Mouse (Mus musculus): ENCODE measurements around the gene Gm44805. TPM values are rescaled to one million over a fixed set of nuclear protein-coding genes. Genes with fewer than 3 reads are reported as not detected.

Gm44805 gene
- polyA plus RNA-seq, 1 experiment = not detected

DNA sequence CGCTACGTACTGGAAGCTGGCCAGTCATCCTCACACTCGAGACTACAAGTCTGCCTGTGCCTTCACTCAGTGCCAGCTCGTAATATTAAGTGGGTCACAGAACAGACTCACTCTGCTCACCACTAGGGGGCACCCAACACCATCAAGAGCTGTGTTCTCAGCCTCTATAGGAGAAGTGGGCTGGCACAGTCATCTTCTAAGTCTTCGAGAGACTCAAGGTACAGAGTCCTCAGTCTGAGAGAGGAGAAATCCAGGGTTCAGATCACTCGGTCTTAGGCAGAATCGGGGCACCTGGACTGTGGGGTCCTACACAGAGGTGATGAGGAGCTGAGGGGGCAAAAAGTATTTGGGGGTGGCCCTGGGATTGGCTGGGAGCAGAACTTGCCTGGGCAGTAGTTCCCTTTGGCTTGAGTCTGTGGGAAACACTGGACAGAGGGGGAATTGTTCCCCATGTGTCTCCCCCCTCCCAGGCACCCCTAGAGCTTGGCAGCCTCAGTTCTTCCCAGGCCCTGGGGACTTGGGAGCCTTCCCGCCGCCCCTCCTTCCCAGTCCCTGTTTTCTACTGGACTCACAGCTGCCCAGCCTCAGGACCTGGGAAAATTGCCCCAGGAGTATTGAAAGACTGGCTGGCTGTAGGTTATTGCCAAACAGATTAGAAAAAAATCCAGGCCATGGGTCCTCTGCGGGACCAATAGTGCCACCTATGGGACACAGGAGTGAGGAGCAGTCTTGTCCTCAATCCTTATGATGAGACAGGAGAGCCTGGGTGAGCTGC, 12.1 kb downstream of the Gm44805 start:
- no peak for TF ChIP-seq GATA1 (IDR thresholded peaks at IDR 0.05; ENCODE audit: low read length)

DNA sequence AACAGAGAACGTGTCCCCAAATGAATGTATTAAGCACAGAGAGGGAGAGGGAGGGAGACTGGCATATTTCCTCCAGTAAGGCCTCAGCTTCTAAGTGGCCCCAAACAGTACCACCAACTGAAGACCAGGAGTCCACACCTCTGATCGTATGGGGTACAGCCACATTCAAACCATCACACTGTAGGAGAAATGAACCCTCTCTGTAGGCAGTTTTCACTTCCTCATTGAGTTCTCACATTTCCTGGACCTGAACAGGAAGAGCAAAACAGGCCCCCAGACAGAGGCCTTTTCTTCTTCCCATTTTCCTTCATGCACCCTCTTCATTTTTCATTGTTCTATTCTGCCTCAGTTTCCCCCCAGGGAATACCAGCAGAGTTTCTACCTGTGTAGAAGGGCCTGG, 13.8 kb downstream of the Gm44805 start:
- TF ChIP-seq GATA1 (IDR thresholded peaks at IDR 0.05; ENCODE audit: low read length) = no peak

DNA sequence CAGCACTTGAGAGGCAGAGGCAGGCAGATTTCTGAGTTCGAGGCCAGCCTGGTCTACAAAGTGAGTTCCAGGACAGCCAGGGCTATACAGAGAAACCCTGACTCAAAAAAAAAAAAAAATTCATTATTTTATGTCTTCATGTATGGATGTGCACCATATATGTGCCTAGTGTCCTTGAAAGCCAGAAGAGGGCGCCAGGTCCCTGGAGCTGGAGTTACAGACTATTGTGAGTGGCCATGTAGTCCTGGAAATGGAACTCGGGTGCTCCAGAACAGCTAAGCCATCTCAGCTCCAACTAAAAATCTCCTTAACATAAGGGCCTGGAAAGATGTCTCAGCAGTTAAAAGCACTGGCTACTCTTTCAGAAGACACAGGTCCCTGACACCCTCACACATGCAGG, 14.5 kb downstream of the Gm44805 start:
- no peak for TF ChIP-seq GATA1 (IDR thresholded peaks at IDR 0.05; ENCODE audit: low read length)

DNA sequence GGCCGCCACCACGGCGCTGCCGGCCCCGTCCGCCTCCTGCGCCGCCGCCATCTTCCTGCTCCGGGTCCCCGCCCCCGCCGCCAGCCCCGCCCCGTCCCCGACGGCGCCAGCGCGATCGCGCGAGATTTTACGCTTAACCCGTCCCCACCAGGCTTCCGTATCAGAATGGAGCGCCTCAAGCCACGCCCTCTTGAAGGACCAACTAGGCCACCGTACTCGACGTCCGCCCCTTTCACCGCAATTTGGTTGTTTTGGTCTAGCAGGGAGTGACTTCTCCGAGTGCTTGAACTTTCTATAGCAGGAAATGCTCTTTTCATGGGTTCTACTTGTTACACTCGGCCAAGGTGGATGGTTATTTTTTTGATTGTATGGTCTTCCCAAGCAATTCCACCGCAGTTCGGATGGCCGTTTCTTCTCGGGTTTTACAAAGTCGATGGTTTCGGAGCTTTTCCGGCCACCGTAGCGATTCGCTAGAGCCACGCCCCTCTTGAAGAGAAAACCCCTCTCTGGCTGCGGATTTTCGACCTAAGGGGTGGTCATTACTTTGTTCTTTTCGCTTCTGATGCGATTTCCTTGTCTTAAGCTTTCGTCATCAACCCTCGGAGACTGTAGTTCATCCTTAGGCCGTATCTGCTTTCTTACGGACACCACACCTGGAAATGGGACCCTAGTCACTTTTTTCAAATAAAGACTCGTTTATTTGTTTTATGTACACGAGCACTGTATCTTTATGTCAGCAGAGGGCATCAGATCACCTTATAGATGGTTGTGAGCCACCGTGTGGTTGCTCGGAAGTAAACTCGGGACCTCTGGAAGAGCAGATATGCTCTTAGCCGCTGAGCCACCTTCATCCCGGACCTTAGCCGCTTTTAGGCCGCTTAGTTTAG, 16.0 kb downstream of the Gm44805 start, which contains the start of gene Clptm1:
Gene Clptm1, minus strand, starts transcription at position 79 of the 887 bp plus-strand sequence.
- TF ChIP-seq GATA1 (IDR thresholded peaks at IDR 0.05; ENCODE audit: low read length) = no peak

DNA sequence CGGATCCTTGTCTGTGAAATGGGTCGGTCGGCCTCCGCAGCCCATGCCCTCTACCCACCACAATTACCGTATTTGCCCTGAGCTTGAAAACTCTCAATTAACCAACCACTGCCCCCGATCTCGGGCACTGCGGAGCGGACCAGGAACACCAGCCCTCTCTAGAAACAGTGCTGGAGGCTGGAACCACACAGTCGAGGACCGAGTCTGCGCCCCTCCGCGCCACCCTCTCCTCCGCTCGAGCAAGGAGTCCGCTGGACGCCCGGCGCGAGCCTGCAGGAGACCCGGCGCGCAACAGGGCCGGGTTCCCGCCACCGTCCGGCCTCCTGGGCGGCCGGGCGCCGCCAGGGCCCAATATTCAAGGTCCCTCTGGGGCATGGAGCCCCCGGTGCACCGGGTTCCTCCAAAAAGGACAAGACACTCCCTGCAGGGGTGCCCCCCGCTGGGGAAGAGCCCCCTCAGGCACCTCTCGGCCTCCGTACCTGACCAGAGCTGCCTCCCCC, 16.7 kb downstream of the Gm44805 start:
- TF ChIP-seq GATA1 (IDR thresholded peaks at IDR 0.05; ENCODE audit: low read length) = no peak

DNA sequence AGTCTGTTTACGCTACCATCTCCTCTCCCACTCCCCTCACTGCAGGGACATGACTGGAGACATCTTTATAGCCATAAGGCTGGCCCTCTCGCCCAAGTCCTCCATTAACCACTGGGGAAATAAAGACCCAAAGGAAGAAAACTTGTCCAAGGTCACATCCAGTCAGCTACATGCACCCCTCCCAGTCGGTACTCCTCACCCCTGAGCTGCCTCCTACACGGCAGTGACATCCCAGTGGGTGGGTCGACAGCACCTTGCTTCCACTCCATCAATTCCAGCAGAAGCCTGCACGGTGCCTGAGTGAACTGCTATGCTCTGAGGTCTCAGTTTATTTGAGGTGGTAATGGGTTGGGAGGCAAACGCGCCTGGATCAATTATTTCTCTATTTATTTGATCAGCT, 17.3 kb downstream of the Gm44805 start:
- no peak for TF ChIP-seq GATA1 (IDR thresholded peaks at IDR 0.05; ENCODE audit: low read length)

DNA sequence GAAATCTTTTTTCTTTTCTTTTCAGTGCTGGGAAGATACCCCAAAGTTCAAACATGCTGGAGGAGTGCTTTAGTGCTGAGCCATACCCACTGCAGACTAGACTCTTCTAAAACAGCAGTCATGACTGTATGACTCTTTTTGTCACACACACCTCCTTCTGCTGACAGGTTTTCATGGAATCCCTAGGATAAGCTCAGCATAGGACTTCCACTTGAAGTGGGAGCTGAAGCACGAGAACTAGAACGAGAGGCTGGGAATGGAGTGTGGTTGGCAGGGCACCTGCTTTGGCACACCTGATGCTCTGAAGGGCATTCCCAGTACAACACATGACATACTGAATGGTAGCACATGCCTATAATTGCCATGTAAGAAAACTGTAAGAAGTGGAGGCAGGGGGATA, 28.6 kb downstream of the Gm44805 start:
- no peak for TF ChIP-seq GATA1 (IDR thresholded peaks at IDR 0.05; ENCODE audit: low read length)

DNA sequence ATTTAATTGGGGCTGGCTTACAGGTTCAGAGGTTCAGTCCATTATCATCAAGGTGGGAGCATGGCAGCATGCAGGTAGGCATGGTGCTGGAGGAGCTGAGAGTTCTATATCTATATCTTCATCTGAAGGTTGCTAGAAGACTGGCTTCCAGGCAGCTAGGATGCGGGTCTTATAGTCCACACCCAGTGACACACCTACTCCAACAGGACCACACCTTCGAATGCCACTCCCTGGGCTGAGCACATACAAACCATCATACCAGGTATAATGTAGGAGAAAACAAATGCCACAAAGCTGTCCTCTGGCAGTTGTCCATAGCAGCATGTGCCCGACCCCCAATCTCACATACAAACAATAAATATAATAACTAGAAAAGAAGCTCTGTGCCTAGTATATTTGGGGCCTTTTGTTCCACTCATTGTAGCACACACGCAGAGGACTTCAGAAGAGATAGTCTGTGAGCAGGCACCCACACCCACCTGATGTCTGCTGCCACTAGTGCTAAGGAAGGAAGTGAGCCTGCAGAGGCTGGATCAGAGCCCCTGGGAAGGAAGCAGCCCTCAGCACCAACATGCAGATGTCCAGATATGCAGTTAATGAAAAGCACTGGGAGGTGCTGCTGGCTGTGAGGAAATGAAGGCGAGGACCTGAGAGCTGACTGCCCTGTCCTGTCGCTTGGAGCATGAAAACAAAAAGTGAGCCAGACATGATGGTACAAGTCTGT, 30.0 kb downstream of the Gm44805 start:
- TF ChIP-seq GATA1 (IDR thresholded peaks at IDR 0.05; ENCODE audit: low read length) = no peak

DNA sequence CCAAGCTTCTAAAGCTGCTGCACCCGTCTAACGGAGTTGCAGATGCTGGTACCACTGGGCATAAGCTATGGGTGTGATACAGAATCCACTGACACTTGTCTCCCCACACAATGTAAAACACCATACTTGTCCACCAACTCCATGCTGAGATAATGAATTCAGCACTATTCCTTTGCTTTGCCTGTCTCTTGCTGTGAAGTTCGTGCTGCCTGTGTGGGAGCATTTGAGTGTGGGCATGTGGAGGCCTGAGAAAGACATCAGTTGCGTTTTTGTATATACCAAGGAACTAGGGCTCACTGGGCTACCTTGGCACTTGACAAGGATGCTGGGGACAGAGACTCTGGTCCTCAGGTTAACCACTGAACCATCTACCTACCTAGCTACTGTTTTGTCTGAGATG, 40.0 kb downstream of the Gm44805 start:
- TF ChIP-seq GATA1 (IDR thresholded peaks at IDR 0.05; ENCODE audit: low read length) = no peak

DNA sequence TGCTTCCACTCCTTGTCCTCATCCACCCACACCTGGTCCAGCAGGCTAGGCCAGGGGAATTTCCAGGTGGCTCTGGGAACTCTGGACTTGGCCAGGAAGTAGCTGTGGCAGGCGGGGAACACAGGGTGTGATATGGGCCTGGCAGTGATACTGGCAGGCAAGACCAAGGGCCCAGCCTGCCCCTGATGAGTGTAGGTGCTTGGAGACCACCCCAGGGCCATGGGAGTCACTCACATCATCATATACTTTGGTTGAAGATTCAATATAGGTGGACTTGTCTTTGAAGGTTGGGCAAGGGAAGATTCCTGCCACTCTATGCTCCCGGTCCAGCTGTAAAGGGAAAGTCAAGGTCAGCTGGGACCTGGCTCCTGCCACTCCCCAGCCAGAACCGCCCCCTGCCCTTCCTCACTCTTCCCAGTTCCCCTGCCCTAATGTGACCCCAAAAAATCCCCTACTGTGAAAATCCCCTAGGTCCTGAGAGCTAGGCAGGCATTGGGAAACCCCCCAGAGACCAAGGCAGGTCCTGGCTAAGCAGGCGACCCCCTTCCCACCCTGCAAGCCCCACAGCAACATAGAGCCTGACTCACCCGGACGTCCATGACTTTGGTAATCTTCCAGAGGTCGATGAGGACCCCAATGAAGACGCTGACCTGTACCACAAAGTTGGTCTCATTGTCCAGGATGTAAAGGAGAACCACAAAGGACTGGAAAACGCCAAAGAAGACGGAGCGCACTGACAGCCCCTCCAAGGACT, 46.0 kb downstream of the Gm44805 start:
- TF ChIP-seq GATA1 (IDR thresholded peaks at IDR 0.05; ENCODE audit: low read length) = no peak

DNA sequence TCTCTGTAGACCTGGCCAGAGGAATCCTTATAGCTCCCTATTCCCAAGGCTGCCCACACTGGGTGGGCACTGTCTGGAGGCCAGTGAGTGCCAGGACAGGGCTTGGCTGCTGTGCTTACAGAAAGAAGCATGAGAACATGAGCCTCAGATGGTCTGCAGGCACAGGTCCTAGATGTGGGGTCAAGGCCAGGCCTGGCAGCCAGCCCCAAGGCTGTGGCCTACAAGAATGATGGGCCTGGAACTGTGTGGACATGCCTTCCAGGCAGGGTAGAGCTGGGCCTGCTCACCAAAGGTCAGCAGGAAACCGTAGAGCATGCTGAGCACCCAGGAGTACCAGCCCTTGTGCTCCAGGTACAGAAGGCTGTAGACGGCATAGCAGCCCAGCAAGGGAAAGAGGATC, 46.6 kb downstream of the Gm44805 start:
- no peak for TF ChIP-seq GATA1 (IDR thresholded peaks at IDR 0.05; ENCODE audit: low read length)

DNA sequence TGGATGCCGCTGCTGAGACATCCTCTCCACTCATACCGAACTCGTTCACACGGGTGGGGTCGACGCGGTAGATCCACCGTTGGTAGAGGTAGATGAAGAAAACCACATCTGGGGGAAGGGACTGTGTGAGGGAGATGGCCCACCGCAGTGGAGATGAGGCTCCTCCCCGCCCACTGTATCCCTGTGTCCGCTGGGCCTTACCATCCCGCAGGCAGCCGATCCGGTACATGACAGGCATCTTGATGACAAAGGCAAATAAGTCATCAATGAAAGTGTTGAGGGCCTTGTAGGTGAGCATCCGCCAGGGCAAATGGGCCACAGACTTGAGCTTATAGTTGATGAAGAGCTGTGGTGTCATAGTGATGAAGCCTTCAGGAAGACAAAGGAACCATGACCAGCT, 47.4 kb downstream of the Gm44805 start:
- TF ChIP-seq GATA1 (IDR thresholded peaks at IDR 0.05; ENCODE audit: low read length) = no peak

DNA sequence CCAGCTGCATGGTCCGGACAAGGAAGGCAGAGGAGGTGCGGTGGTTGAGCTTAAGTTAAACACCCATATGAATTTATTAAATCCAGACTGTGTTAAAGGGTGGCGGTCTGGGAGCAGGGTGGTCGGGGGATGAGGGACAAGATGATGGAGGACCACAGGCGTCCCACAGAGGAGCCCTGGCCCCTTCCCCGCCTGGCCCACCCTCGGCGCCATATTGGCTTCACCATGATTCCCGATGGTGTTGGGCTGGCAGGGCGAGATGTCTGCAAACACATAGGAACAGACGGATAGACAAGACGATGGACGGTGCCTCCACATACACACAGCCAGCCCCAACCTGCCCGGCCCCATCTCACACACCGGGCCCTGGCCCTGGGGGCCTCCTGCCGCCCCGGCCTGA, 48.0 kb downstream of the Gm44805 start:
- no peak for TF ChIP-seq GATA1 (IDR thresholded peaks at IDR 0.05; ENCODE audit: low read length)

DNA sequence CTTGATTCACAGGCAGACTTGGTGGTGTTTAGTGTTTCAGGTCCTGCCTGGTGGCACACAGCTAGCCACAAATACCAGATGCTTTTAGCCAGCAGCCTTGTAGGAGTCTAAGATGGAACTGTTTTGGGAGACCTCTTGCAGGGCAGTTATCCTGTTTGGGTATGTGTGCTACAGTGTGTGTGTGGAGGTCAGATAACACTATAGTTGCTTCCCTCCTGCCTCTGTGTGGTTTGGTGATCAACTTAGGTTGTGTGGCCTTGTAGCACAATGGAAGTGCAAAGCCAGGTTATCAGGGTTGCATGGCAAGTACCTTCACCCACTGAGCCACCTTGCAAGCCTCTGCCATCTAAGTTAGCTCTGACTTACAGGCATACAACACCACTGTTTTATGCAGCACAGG, 48.5 kb downstream of the Gm44805 start:
- no peak for TF ChIP-seq GATA1 (IDR thresholded peaks at IDR 0.05; ENCODE audit: low read length)

DNA sequence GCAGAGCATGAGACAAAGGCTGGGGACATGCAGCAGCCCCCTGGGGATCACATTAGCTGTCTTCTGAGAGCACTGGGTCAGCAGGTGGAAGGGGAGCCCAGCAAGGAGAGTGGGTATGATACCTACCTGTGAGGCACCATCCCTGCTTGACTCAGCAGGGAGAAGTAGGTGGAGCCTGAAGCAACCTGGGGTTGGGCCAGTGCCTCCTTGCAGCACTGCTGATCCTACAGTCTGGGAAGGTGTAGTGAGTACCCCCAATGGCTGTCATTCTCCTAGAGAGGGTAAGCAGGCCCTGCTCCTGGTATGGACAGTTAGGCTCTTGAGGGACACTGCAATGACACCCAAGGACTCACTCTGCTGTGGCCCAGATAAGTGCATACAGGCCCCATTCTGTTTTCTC, 48.9 kb downstream of the Gm44805 start:
- TF ChIP-seq GATA1 (IDR thresholded peaks at IDR 0.05; ENCODE audit: low read length) = no peak
